Mouse (Mus musculus) heart, embryonic 13.5 days (tissue): ENCODE data around the gene Pm20d1. TPM values are rescaled to one million over a fixed set of nuclear protein-coding genes. Genes with fewer than 3 reads are reported as not detected.

Experiments
- ATAC-seq: fragments of 200-750 bp; cut with Nextera tagmentation; 2 replicates; pipeline ENCODE4 v1.8.0; 2017; ENCODE audit warnings: moderate TSS enrichment; ENCODE audit not compliant: insufficient number of reproducible peaks, low FRiP score, low TSS enrichment; ENCODE audit errors: extremely low read depth
- H3K27ac ChIP-seq: fragments of 300-500 bp; sonication (generic); replicated peaks from 2 replicates; pipeline ENCODE4 v1.5.1; 2015; ENCODE audit warnings: moderate library complexity, mild to moderate bottlenecking, inconsistent platforms
- H3K27me3 ChIP-seq: fragments of 300-500 bp; sonication (generic); replicated peaks from 2 replicates; pipeline ENCODE4 v1.6.1; 2015; ENCODE audit warnings: mild to moderate bottlenecking, inconsistent platforms
- H3K36me3 ChIP-seq: fragments of 300-500 bp; sonication (generic); 2 replicates; pipeline ENCODE4 v1.6.1; 2015; ENCODE audit warnings: mild to moderate bottlenecking, inconsistent platforms
- H3K4me1 ChIP-seq: fragments of 300-500 bp; sonication (generic); 2 replicates; pipeline ENCODE4 v1.6.1; 2015; ENCODE audit warnings: inconsistent platforms
- H3K4me2 ChIP-seq: fragments of 300-500 bp; sonication (generic); 2 replicates; pipeline ENCODE4 v1.6.1; 2015; ENCODE audit warnings: inconsistent platforms, mild to moderate bottlenecking, moderate library complexity
- H3K4me3 ChIP-seq: fragments of 300-500 bp; sonication (generic); 2 replicates; pipeline ENCODE4 v1.5.1; 2015; ENCODE audit warnings: moderate library complexity, mild to moderate bottlenecking, inconsistent platforms
- H3K9ac ChIP-seq: fragments of 300-500 bp; sonication (generic); 2 replicates; pipeline ENCODE4 v1.6.1; 2015; ENCODE audit warnings: inconsistent platforms, mild to moderate bottlenecking, moderate library complexity
- H3K9me3 ChIP-seq: fragments of 300-500 bp; sonication (generic); 2 replicates; pipeline ENCODE4 v1.6.1; 2016; ENCODE audit warnings: inconsistent platforms
- WGBS: fragments of 180-500 bp; shearing (Covaris S2); methylation state at CpG from one replicate; pipeline ENCODE4 v1.1.7; 2015; ENCODE audit warnings: mixed read lengths; 5-methylcytosine and 5-hydroxymethylcytosine counted together
- polyA plus RNA-seq: library from polyadenylated mRNA; unstranded; fragments of >200 nt; fragmentation: Nextera tagmentation; extraction: Ambion mirVana; gene quantifications from 2 replicates; pipeline ENCODE4 v1.2.1, GENCODE M21; 2015

The Pm20d1 gene
- polyA plus RNA-seq, 1 experiment from 2014 or later: 1.9 TPM

GRCm38 (mm10) chr1:131759667-131760427 lies 37.3 kb upstream of the Pm20d1 start:
- Histone ChIP-seq H3K4me2 (no peak overlapping the region), H3K27me3 (0 out of 2 replicates have a peak, but pooled peaks cover 4% of the 10 kb centered on the region), H3K27ac (no peak overlapping the region), H3K4me1 (peaks cover 26% of the 10 kb centered on the region), H3K36me3 (no peaks in the 10 kb centered on the region), H3K9ac (0 out of 2 replicates have a peak overlapping the region, but pooled peaks have one; percentile 28), H3K4me3 (no peak overlapping the region), H3K9me3 (no peaks in the 10 kb centered on the region)
- 54% methylated on average over 9 of the region's 9 CpGs for WGBS
- no peak for ATAC-seq

- Histone ChIP-seq H3K27me3 (0 out of 2 replicates have a peak, but pooled peaks cover 4% of the 10 kb centered on the region), H3K36me3 (no peaks in the 10 kb centered on the region), H3K4me1 (peaks cover 22% of the 10 kb centered on the region), H3K9me3 (no peaks in the 10 kb centered on the region), H3K4me3 (no peak overlapping the region), H3K4me2 (no peak overlapping the region), H3K9ac (no peak overlapping the region), H3K27ac (no peak overlapping the region)
- WGBS: 82% methylated on average over 3 of the region's 3 CpGs
- ATAC-seq: no peak
Observed at GRCm38 (mm10) chr1:131760428-131760820, 36.8 kb upstream of the Pm20d1 start.

- ATAC-seq: no peak
Observed at GRCm38 (mm10) chr1:131761079-131761831, 35.9 kb upstream of the Pm20d1 start.

GRCm38 (mm10) chr1:131763683-131764082 lies 33.5 kb upstream of the Pm20d1 start:
- H3K9ac ChIP-seq: no peak overlapping the region
- H3K27me3 ChIP-seq: peaks cover 9% of the 10 kb centered on the region; the same call in 1 of the 2 replicates
- no peak overlapping the region for H3K4me2 ChIP-seq
- no peaks in the 10 kb centered on the region for H3K9me3 ChIP-seq
- H3K4me3 ChIP-seq: no peak overlapping the region
- no peaks in the 10 kb centered on the region for H3K36me3 ChIP-seq
- no peak for ATAC-seq
- WGBS: 36% methylated on average over 9 of the region's 9 CpGs
- H3K4me1 ChIP-seq: peaks cover 20% of the 10 kb centered on the region
- H3K27ac ChIP-seq: no peak overlapping the region

More at GRCm38 (mm10) chr1:131761079-131761831, 35.9 kb upstream of the Pm20d1 start:
- Histone ChIP-seq H3K36me3 (no peaks in the 10 kb centered on the region), H3K4me2 (no peak overlapping the region), H3K27me3 (0 out of 2 replicates have a peak, but pooled peaks cover 4% of the 10 kb centered on the region), H3K9ac (no peak overlapping the region), H3K4me1 (peaks cover 20% of the 10 kb centered on the region), H3K4me3 (no peak overlapping the region), H3K9me3 (no peaks in the 10 kb centered on the region), H3K27ac (no peak overlapping the region)
- WGBS: 70% methylated on average over 13 of the region's 13 CpGs

GRCm38 (mm10) chr1:131764581-131765338 lies 32.4 kb upstream of the Pm20d1 start:
- ATAC-seq: no peak
- H3K27me3 ChIP-seq: peaks cover 9% of the 10 kb centered on the region; the same call in 1 of the 2 replicates
- no peak overlapping the region for H3K4me2 ChIP-seq
- H3K36me3 ChIP-seq: no peaks in the 10 kb centered on the region
- peaks cover 23% of the 10 kb centered on the region for H3K4me1 ChIP-seq
- 52% methylated on average over 8 of the region's 8 CpGs for WGBS
- H3K4me3 ChIP-seq: no peak overlapping the region
- H3K9ac ChIP-seq: no peak overlapping the region
- H3K9me3 ChIP-seq: no peaks in the 10 kb centered on the region
- H3K27ac ChIP-seq: no peak overlapping the region

- Histone ChIP-seq H3K4me3 (no peak overlapping the region), H3K36me3 (no peaks in the 10 kb centered on the region), H3K4me2 (no peak overlapping the region), H3K9me3 (no peaks in the 10 kb centered on the region), H3K27me3 (peaks cover 9% of the 10 kb centered on the region; the same call in 1 of the 2 replicates), H3K9ac (no peak overlapping the region), H3K27ac (no peak overlapping the region), H3K4me1 (peaks cover 20% of the 10 kb centered on the region)
- 12% methylated on average over 11 of the region's 11 CpGs for WGBS
- ATAC-seq: no peak
Observed at GRCm38 (mm10) chr1:131765357-131766001, 31.7 kb upstream of the Pm20d1 start.

GRCm38 (mm10) chr1:131769296-131769695 lies 27.9 kb upstream of the Pm20d1 start:
- 47% methylated on average over 3 of the region's 3 CpGs for WGBS
- peaks cover 9% of the 10 kb centered on the region; the same call in 1 of the 2 replicates for H3K27me3 ChIP-seq

GRCm38 (mm10) chr1:131770656-131771055 lies 26.5 kb upstream of the Pm20d1 start:
- 57% methylated on average over 4 of the region's 4 CpGs for WGBS
- H3K4me1 ChIP-seq: peaks cover 17% of the 10 kb centered on the region
- ATAC-seq: no peak

More at GRCm38 (mm10) chr1:131769296-131769695, 27.9 kb upstream of the Pm20d1 start:
- no peaks in the 10 kb centered on the region for H3K9me3 ChIP-seq
- no peaks in the 10 kb centered on the region for H3K36me3 ChIP-seq
- ATAC-seq: no peak
- no peak overlapping the region for H3K4me3 ChIP-seq
- H3K27ac ChIP-seq: no peak overlapping the region
- H3K9ac ChIP-seq: no peak overlapping the region
- H3K4me2 ChIP-seq: no peak overlapping the region
- peaks cover 20% of the 10 kb centered on the region for H3K4me1 ChIP-seq

GRCm38 (mm10) chr1:131771440-131771839 lies 25.7 kb upstream of the Pm20d1 start:
- no peak overlapping the region for H3K4me3 ChIP-seq
- H3K36me3 ChIP-seq: no peaks in the 10 kb centered on the region
- H3K4me1 ChIP-seq: peaks cover 17% of the 10 kb centered on the region
- no peak overlapping the region for H3K27ac ChIP-seq
- ATAC-seq: no peak
- H3K9me3 ChIP-seq: no peaks in the 10 kb centered on the region
- H3K27me3 ChIP-seq: peaks cover 9% of the 10 kb centered on the region; the same call in 1 of the 2 replicates
- H3K9ac ChIP-seq: no peak overlapping the region
- no peak overlapping the region for H3K4me2 ChIP-seq

More at GRCm38 (mm10) chr1:131770656-131771055, 26.5 kb upstream of the Pm20d1 start:
- Histone ChIP-seq H3K36me3 (no peaks in the 10 kb centered on the region), H3K9me3 (no peaks in the 10 kb centered on the region), H3K4me3 (no peak overlapping the region), H3K4me2 (no peak overlapping the region), H3K27ac (no peak overlapping the region), H3K27me3 (peaks cover 9% of the 10 kb centered on the region; the same call in 1 of the 2 replicates), H3K9ac (no peak overlapping the region)

GRCm38 (mm10) chr1:131794591-131794990 lies 2.6 kb upstream of the Pm20d1 start:
- no peaks in the 10 kb centered on the region for H3K36me3 ChIP-seq
- WGBS: 37% methylated on average over 3 of the region's 3 CpGs
- no peak for ATAC-seq

More at GRCm38 (mm10) chr1:131794591-131794990, 2.6 kb upstream of the Pm20d1 start:
- Histone ChIP-seq H3K4me3 (no peak overlapping the region), H3K4me1 (peaks cover 8% of the 10 kb centered on the region; the same call in 1 of the 2 replicates), H3K27ac (no peak overlapping the region), H3K4me2 (no peak overlapping the region), H3K9me3 (no peaks in the 10 kb centered on the region), H3K9ac (no peak overlapping the region), H3K27me3 (peaks cover 17% of the 10 kb centered on the region; the same call in 1 of the 2 replicates)
